Mouse (Mus musculus) left cerebral cortex, postnatal 4 days (tissue): Measurements from ENCODE around the gene Sbk2. TPM values are rescaled to one million over a fixed set of nuclear protein-coding genes. Genes with fewer than 3 reads are reported as not detected.
A peak's percentile ranks its signal among the peaks of the same experiment; 100 is the strongest.

Experiments
- DNase-seq: peaks from one replicate; pipeline ENCODE4 v3.0.0-alpha.2; 2022
- intact Hi-C: fragments of 180-260 bp; cut with DNase I; formaldehyde crosslinking; loops from one replicate; pipeline ENCODE4 v1.15.1; 2025
- total RNA-seq, 2 experiments: library from RNA; stranded (reverse); gene quantifications; 2 replicates each; pipeline ENCODE4 v1.2.3; 2021

The Sbk2 gene
- total RNA-seq, 2 experiments from 2014 or later: not detected

- intact Hi-C loops: no loop called here
- peak; percentile 43 for DNase-seq
Observed at GRCm38 (mm10) chr7:4898851-4899648, 65.2 kb downstream of the Sbk2 start.

GRCm38 (mm10) chr7:4895186-4895585, 69.0 kb downstream of the Sbk2 start:
- no peak for DNase-seq
- intact Hi-C loops: no loop called here

Other genes starting within 250 kb of the Sbk2 start
- not detected for gene Tmem150b, start 239.2 kb downstream of the Sbk2 start, total RNA-seq
- gene Kmt5c, start 224.3 kb downstream of the Sbk2 start, total RNA-seq: 10 to 100 TPM; 53.2 to 58.9 TPM
- gene Cox6b2, start 211.3 kb downstream of the Sbk2 start, total RNA-seq: 1 to 10 TPM; 7.3 to 8.8 TPM
- not detected for gene Fam71e2, start 193.1 kb downstream of the Sbk2 start, total RNA-seq
- 1 to 10 TPM in 1 of 2 experiments, under 1 TPM in 1; 0.82 to 1.2 TPM for gene Il11, start 181.5 kb downstream of the Sbk2 start, total RNA-seq
- not detected for gene Tmem190, start 181.5 kb downstream of the Sbk2 start, total RNA-seq
- gene Tmem238, start 174.8 kb downstream of the Sbk2 start, total RNA-seq: 1 to 10 TPM; 5.5 to 6.0 TPM
- 100 to 1,000 TPM; 603 to 645 TPM for gene Rpl28, start 171.5 kb downstream of the Sbk2 start, total RNA-seq
- 100 to 1,000 TPM; 176 to 203 TPM for gene Ube2s, start 151.8 kb downstream of the Sbk2 start, total RNA-seq
- gene Shisa7, start 119.7 kb downstream of the Sbk2 start, total RNA-seq: 100 to 1,000 TPM; 112 to 126 TPM
- gene Isoc2b, start 94.1 kb downstream of the Sbk2 start, total RNA-seq: 1 to 10 TPM; 1.2 to 1.9 TPM
- gene Isoc2a, start 87.3 kb downstream of the Sbk2 start, total RNA-seq: 1 to 10 TPM; 6.2 to 6.5 TPM
- under 1 TPM; 0.50 to 0.74 TPM for gene Gm36210, start 57.9 kb downstream of the Sbk2 start, total RNA-seq
- gene Zfp628, start 49.2 kb downstream of the Sbk2 start, total RNA-seq: 10 to 100 TPM; 21.1 to 21.4 TPM
- gene Nat14, start 42.4 kb downstream of the Sbk2 start, total RNA-seq: 10 to 100 TPM; 50.8 to 51.5 TPM
- 1 to 10 TPM; 3.1 to 3.6 TPM for gene Ssc5d, start 38.6 kb downstream of the Sbk2 start, total RNA-seq
- gene Sbk3, start 6.8 kb upstream of the Sbk2 start, total RNA-seq: 1 to 10 TPM; 1.4 to 1.5 TPM
- 10 to 100 TPM; 58.7 to 61.7 TPM for gene Zfp579, start 31.8 kb upstream of the Sbk2 start, total RNA-seq
- gene Zfp524, start 50.0 kb upstream of the Sbk2 start, total RNA-seq: 1 to 10 TPM; 3.9 to 5.0 TPM
- gene Fiz1, start 50.3 kb upstream of the Sbk2 start, total RNA-seq: 10 to 100 TPM; 28.0 to 31.4 TPM
- gene Gm44973, start 51.1 kb upstream of the Sbk2 start, total RNA-seq: not detected
- gene Zfp865, start 56.0 kb upstream of the Sbk2 start, total RNA-seq: 10 to 100 TPM; 43.8 to 45.9 TPM
- 10 to 100 TPM; 50.4 to 61.6 TPM for gene Ccdc106, start 56.1 kb upstream of the Sbk2 start, total RNA-seq
- not detected for gene 4632433K11Rik, start 69.7 kb upstream of the Sbk2 start, total RNA-seq
- 1 to 10 TPM; 5.2 to 5.6 TPM for gene Zfp784, start 74.0 kb upstream of the Sbk2 start, total RNA-seq
- gene Zfp580, start 87.1 kb upstream of the Sbk2 start, total RNA-seq: 10 to 100 TPM; 65.0 to 65.4 TPM
- gene U2af2, start 97.7 kb upstream of the Sbk2 start, total RNA-seq: 100 to 1,000 TPM; 222 to 229 TPM
- 100 to 1,000 TPM; 301 to 316 TPM for gene Epn1, start 115.8 kb upstream of the Sbk2 start, total RNA-seq
- gene Rfpl4, start 152.5 kb upstream of the Sbk2 start, total RNA-seq: not detected
- gene Rasl2-9, start 161.5 kb upstream of the Sbk2 start, total RNA-seq: not detected
- gene Vmn1r55, start 185.3 kb upstream of the Sbk2 start, total RNA-seq: not detected
- not detected for gene Vmn1r56, start 232.3 kb upstream of the Sbk2 start, total RNA-seq